Mouse (Mus musculus) heart, adult 11 months (tissue): ENCODE measurements around the gene Ppm1h.

Experiments used
- DNase-seq: peaks from one replicate; pipeline ENCODE4 v3.0.0; 2022

Ppm1h gene

GRCm38 (mm10) chr10:122746211-122746610 is 67.6 kb downstream of the Ppm1h start:
- DNase-seq = peak; percentile 52

- peak; percentile 71 for DNase-seq
These were observed 68.8 kb downstream of the Ppm1h start for GRCm38 (mm10) chr10:122747151-122747925.

DNA sequence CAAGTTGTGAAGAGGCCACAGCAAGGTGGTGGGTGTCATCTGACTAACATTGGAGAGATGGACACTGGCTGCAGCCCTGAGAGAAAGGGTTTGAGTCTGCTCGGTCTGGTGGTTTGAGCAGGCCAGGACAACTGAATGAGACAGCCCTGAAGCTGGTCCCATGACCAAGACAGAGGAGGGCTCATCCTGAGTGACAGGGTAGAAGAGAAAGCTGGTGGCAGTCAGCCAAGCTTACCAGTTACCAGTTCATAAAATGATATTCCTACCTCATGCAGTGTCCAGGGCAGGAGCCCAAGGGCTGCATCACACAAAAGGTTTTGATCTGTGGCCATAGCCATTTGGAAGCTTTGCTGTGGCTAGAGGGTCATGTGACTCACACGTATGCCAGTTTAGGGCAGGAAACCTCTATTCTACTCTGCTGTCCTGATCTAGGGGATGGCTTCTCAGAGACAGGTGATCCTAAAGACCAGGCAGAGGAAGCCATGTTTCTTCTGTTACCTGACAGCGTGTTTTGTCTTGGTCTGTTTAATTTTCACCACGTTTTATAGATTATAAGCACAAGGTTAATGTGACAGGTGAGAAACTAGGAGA is 69.9 kb downstream of the Ppm1h start:
- peak; percentile 78 for DNase-seq

DNA sequence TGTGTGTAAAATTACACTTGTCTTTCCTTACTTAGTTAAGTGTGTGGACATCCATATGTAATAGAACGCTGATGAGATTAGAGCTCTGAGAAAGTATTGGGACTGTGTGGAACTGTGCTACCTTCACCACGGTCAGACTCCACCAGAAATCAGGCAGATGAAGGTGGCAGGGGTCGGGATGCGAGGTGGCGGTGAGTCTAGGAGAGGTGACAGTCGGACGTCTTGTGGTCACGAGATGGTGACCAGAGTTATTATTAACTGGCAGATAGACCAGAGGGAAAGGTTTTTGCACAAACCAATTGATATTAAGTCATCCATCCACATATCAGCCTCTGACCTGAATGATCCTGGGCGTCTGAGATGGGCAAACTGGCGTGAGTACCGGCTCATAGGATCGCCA is 70.5 kb downstream of the Ppm1h start:
- DNase-seq = peak; percentile 52

GRCm38 (mm10) chr10:122749876-122750275 is 71.3 kb downstream of the Ppm1h start:
- peak; percentile 72 for DNase-seq

GRCm38 (mm10) chr10:122752950-122753923 is 74.7 kb downstream of the Ppm1h start:
- DNase-seq = peak; percentile 91

GRCm38 (mm10) chr10:122753924-122754307 is 75.4 kb downstream of the Ppm1h start:
- peak; percentile 91 for DNase-seq

DNA sequence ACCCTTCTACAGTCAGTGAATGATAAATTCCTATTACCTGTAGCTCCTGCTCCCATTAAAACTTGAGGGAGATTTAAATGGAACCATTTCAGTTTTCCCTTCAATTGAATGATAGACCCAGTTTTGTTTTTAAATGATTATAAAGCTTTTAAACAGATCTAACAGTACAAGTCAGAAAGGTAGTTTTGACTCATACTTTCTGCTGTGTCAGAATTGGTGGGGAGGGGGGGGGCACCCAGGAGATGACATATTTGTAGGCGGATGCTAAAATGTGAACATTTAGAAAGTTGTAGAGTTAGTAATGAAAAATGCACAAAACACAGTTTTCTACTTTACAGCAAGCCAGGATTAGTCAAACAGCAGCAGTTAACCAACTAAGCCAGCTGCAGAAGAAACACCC is 76.4 kb downstream of the Ppm1h start:
- no peak for DNase-seq

- DNase-seq = peak; percentile 65
These were observed 78.4 kb downstream of the Ppm1h start for GRCm38 (mm10) chr10:122756879-122757530.

DNA sequence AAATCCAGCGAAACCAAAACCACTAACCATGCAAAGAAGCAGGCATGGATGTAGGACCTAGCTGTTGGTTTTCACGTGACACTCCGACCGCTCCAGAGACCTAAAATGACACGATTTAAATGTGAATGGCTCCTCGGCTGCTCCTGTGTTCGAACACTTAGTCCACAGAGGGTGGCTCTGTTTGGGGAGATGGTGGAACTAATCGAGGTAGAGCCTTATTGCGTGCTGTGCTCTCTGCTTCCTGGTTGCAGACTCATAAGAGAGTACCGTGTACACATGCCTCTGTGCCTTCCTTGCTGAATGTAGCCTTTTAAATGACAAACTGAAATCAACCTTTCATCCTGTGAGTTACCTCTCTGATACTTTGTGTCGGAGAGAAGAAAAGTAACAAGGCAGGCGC is 79.2 kb downstream of the Ppm1h start:
- DNase-seq = peak; percentile 24

GRCm38 (mm10) chr10:122758346-122758745 is 79.8 kb downstream of the Ppm1h start:
- peak; percentile 61 for DNase-seq

GRCm38 (mm10) chr10:122759729-122760128 is 81.2 kb downstream of the Ppm1h start:
- DNase-seq = peak; percentile 7

GRCm38 (mm10) chr10:122760469-122761307 is 82.1 kb downstream of the Ppm1h start:
- peak; percentile 46 for DNase-seq

DNA sequence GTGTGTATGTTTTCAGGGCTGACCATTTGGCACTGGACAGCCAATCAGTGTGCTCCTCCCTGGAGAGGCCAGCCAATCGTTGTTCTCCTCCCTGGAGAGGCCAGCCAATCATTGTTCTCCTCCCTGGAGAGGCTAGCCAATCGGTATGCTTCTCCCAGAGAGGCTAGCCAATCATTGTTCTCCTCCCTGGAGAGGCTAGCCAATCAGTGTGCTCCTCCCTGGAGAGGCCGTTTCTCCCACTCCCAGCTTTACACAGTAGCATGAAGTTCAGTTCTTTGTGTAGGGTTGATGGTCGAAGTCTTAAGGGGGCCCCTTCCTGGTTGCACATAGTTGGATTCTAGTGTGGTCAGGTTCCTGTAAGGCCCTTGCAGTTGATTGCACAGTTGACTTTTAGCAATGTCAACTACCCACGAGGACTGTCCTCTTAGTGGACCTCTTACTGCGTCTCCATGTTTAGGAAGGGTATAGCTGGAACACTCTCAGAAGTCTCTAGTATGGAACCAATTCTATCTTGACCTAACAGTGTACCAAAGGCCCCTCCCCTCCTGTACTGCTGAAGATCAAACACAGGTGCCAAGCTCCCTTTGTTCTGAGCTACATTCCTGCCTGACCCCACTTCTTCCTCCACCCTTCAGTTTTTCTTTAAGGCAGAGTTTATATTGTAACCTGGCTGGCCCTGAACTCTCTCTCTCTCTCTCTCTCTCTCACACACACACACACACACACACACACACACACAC is 84.4 kb downstream of the Ppm1h start:
- peak; percentile 46 for DNase-seq

DNA sequence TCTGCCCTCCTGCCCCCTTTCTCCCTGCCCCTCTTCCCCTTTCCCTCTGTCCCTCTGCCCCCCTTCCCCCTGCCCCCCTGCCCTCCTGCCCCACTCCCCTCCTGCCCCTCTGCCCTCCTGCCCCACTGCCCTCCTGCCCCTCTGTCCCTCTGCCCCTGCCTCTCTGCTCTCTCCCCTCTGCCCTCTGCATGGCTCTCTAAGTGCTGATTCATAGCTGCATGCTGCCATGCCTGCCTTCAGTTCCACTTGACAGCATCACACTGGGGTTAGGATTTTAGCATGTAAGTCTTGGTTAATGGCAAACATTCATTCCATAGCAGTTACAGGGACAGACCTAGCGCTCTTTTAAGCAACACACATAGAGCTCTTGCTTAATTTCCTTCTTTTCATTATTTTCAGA is 85.0 kb downstream of the Ppm1h start:
- DNase-seq = peak; percentile 66

DNA sequence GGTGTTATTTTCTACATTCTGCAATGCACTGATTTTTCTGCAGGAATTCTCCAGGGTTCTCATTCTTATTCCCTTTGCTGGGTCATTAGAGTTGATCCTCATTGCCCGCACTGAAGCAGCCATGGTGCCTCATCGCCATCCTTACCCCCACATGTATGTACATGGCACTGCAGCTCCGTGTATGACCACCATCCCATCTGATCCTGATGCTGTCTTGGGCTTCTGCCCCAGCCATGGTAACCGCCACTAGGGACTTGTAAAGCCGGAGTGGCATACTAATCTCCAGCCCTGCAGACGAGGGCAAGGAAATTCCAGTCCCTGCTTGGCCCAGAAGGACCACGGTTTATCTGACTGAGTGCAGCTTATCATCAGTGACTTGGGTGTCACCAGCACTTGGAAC is 86.1 kb downstream of the Ppm1h start:
- peak; percentile 86 for DNase-seq

DNA sequence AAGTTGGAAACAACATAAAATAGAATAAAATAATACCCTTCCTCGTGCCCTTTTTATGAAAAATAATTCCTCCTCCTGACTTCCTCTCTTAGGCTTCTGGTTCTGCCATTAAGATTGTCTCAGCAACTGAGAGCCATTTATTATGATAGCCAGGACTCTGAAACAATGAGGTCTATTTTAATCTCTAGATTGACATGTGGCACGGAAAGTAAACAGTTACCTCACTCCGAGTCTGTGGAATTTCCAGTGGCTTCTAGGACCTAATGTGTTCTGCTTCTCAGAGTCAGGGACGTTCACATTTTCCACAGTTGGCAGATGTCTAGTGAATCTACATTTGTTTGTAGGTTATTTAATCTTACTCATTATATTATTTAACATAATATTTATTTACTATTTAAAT is 87.0 kb downstream of the Ppm1h start:
- peak; percentile 93 for DNase-seq

DNA sequence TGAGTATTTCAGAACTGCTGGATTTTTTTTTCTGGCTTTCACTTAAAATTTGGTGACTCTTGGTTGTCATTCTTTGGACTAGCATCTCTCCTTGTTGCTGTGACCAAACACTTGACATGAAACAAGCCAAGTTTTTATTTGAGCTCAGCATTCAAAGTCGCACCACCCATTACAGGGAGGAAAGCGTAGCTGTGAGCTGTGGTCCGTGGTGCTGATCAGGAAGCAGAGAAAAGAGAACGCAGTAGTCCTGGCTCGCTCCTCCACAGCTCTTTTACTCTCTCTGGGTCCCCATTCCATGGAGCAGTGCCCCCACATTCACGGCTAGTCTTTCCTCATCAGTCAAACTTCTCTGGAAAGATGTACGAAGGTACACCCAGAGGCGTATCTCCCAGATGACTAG is 87.4 kb downstream of the Ppm1h start:
- peak; percentile 84 for DNase-seq

- DNase-seq = peak; percentile 37
These were observed 89.8 kb downstream of the Ppm1h start for GRCm38 (mm10) chr10:122768204-122768892.

DNA sequence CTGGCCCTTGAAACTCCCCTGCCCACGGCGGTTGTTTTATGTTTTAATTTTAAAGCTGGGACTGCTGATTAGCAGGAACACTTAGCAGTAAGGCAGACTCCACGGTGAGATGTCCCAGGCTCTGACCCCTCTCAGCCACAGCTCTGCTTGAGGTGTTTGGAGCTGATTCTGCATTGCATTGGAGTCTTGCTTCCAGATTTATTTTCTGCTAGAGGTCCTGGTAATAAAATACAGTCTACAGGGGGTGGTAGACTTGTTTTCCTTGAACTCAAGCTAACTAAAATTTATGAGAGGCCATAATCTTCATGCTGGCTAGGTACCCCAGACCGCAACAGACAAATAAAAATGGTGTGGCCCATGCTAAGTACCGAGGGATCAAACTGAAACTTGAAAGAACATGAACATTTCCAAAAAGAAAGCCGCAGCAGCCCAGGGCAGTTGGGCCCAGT is 90.4 kb downstream of the Ppm1h start:
- DNase-seq = no peak
